Mouse (Mus musculus): ENCODE measurements at regions not wholly inside any gene's neighbourhood (a gene's known extent, or its start where the extent isn't known, plus 50 kb on each side); places are given as distances from the start of the nearest gene placed in this dataset.

- Histone ChIP-seq H3K4me1 (no peaks in the 10 kb centered on the region), H3K4me2 (no peak overlapping the region), H3K4me3 (no peak overlapping the region), H3K27ac (no peak overlapping the region), H3K9ac (no peak overlapping the region), H3K36me3 (no peaks in the 10 kb centered on the region), H3K9me3 (no peaks in the 10 kb centered on the region), H3K27me3 (no peaks in the 10 kb centered on the region)
- 62% methylated on average over 2 of the region's 3 CpGs for WGBS
- no peak for ATAC-seq (ENCODE audit: insufficient number of reproducible peaks, low FRiP score, low TSS enrichment, low read depth)
These were observed 106.4 kb upstream of the 4933402D24Rik start for GRCm38 (mm10) chr1:63875297-63875962.

DNA sequence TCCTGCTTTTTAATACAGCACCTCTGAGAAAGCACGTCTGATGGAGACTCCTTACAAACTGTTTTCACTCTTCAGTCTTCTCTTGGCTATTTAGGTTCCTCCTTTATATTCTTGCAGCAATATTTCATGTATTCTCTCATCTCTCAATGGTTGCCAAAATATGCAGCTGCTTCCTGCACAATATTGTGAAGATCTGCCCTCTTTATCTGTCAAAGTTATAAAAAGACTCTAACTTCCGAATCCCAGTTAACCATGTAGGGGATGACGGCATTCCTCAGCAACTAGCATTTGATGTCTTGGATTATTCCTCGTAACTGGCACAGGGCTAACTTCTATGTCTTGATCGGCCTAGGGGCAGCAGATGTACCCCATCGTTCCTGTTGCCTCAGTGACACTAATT is 102.8 kb upstream of the 4933402D24Rik start:
- Histone ChIP-seq H3K4me2 (no peak overlapping the region), H3K27me3 (no peaks in the 10 kb centered on the region), H3K27ac (no peak overlapping the region), H3K4me1 (no peaks in the 10 kb centered on the region), H3K4me3 (no peak overlapping the region), H3K9ac (no peak overlapping the region), H3K9me3 (no peaks in the 10 kb centered on the region), H3K36me3 (no peaks in the 10 kb centered on the region)
- WGBS = 71% methylated on average over 6 of the region's 6 CpGs
- ATAC-seq (ENCODE audit: insufficient number of reproducible peaks, low FRiP score, low TSS enrichment, low read depth) = no peak

DNA sequence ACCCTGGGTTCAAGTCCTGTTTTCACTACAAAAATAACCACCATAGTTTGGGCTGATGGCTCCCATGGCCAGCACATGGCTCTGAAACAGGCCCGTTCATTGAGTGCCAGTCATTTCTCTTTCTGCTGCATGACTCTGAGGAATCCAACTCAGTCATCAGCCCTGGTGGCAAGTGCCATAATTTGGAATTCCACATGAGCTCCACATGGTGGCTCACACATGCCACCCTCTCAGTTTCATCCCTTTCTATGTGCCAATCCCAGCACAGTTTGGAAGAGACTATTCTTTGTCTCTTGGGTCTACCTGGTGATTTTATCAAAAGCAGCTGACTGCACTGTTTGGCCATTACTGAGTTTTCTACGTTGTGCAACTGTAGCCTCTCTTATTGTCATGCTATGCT is 100.3 kb upstream of the 4933402D24Rik start:
- H3K9ac ChIP-seq = no peak overlapping the region
- H3K36me3 ChIP-seq = no peaks in the 10 kb centered on the region
- H3K27ac ChIP-seq = no peak overlapping the region
- no peak for ATAC-seq (ENCODE audit: insufficient number of reproducible peaks, low FRiP score, low TSS enrichment, low read depth)
- H3K4me1 ChIP-seq = no peaks in the 10 kb centered on the region
- WGBS = 78% methylated on average over 2 of the region's 2 CpGs
- no peaks in the 10 kb centered on the region for H3K9me3 ChIP-seq
- H3K27me3 ChIP-seq = no peaks in the 10 kb centered on the region
- no peak overlapping the region for H3K4me3 ChIP-seq
- no peak overlapping the region for H3K4me2 ChIP-seq

GRCm38 (mm10) chr1:63857933-63858649 is 89.0 kb upstream of the 4933402D24Rik start:
- H3K27me3 ChIP-seq = no peaks in the 10 kb centered on the region
- no peaks in the 10 kb centered on the region for H3K9me3 ChIP-seq
- no peak overlapping the region for H3K27ac ChIP-seq
- no peaks in the 10 kb centered on the region for H3K4me1 ChIP-seq
- no peak overlapping the region for H3K9ac ChIP-seq
- no peak overlapping the region for H3K4me2 ChIP-seq
- no peak for ATAC-seq (ENCODE audit: insufficient number of reproducible peaks, low FRiP score, low TSS enrichment, low read depth)
- 37% methylated on average over 6 of the region's 6 CpGs for WGBS
- no peaks in the 10 kb centered on the region for H3K36me3 ChIP-seq
- no peak overlapping the region for H3K4me3 ChIP-seq

DNA sequence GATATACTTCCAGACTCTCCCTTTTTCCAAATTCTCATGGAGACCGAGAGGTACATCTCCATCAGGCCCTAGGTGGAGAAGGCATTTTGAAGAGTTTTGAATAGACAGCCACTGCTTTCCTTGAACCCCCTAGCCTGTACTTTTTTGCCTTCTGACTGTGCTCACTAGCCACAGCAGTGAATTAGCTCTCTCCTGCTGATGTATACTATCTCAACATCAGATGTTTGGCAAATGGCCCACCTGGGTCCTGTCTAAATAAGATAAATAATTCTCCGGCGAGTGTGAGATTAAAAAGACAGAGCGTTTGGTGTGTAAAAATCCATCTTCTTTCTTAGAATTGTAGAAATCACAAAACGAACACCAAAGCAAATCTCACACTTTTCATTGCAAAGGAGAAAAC is 88.4 kb upstream of the 4933402D24Rik start:
- Histone ChIP-seq H3K9ac (no peak overlapping the region), H3K27ac (no peak overlapping the region), H3K4me2 (no peak overlapping the region), H3K4me3 (no peak overlapping the region), H3K36me3 (no peaks in the 10 kb centered on the region), H3K4me1 (no peaks in the 10 kb centered on the region), H3K27me3 (no peaks in the 10 kb centered on the region), H3K9me3 (no peaks in the 10 kb centered on the region)
- WGBS = 81% methylated on average over 5 of the region's 5 CpGs
- no peak for ATAC-seq (ENCODE audit: insufficient number of reproducible peaks, low FRiP score, low TSS enrichment, low read depth)

- Histone ChIP-seq H3K9ac (no peak overlapping the region), H3K4me1 (no peaks in the 10 kb centered on the region), H3K36me3 (no peaks in the 10 kb centered on the region), H3K4me3 (no peak overlapping the region), H3K9me3 (no peaks in the 10 kb centered on the region), H3K27ac (no peak overlapping the region), H3K4me2 (no peak overlapping the region), H3K27me3 (no peaks in the 10 kb centered on the region)
- ATAC-seq (ENCODE audit: insufficient number of reproducible peaks, low FRiP score, low TSS enrichment, low read depth) = no peak
- 71% methylated on average over 2 of the region's 2 CpGs for whole genome bisulfite sequencing
These were observed 87.3 kb upstream of the 4933402D24Rik start for GRCm38 (mm10) chr1:63856366-63856765.

GRCm38 (mm10) chr1:63854794-63855193 is 85.7 kb upstream of the 4933402D24Rik start:
- H3K9me3 ChIP-seq = no peaks in the 10 kb centered on the region
- H3K4me1 ChIP-seq = no peaks in the 10 kb centered on the region
- WGBS = 72% methylated on average over 3 of the region's 3 CpGs
- no peaks in the 10 kb centered on the region for H3K27me3 ChIP-seq
- H3K4me2 ChIP-seq = no peak overlapping the region
- H3K4me3 ChIP-seq = no peak overlapping the region
- no peak overlapping the region for H3K9ac ChIP-seq
- no peak for ATAC-seq (ENCODE audit: insufficient number of reproducible peaks, low FRiP score, low TSS enrichment, low read depth)
- H3K36me3 ChIP-seq = no peaks in the 10 kb centered on the region
- no peak overlapping the region for H3K27ac ChIP-seq

- H3K4me1 ChIP-seq = no peaks in the 10 kb centered on the region
- H3K4me2 ChIP-seq = no peak overlapping the region
- no peak overlapping the region for H3K4me3 ChIP-seq
- WGBS = 83% methylated on average over 4 of the region's 4 CpGs
- no peaks in the 10 kb centered on the region for H3K36me3 ChIP-seq
- no peak overlapping the region for H3K9ac ChIP-seq
- ATAC-seq (ENCODE audit: insufficient number of reproducible peaks, low FRiP score, low TSS enrichment, low read depth) = no peak
- no peaks in the 10 kb centered on the region for H3K27me3 ChIP-seq
- no peaks in the 10 kb centered on the region for H3K9me3 ChIP-seq
- no peak overlapping the region for H3K27ac ChIP-seq
These were observed 82.5 kb upstream of the 4933402D24Rik start for GRCm38 (mm10) chr1:63851476-63852094.

DNA sequence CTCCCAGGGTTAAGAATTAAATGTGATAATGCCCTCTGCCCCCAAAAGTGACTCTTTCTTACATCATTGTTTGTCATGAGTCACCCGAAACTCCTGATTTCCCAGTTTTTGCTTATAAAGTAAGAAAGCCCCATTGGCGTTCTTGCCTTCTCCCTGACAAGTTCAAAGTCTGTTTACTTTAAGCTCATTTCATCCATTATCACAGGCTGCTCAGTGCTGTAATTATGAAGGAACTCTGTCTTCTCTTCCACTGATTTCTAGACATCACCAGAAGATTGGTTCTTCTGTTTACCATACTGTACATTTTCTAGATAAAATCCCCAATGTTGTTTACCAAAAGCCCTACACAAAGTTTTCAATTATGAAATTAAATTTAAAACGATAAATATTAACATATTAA is 81.2 kb upstream of the 4933402D24Rik start:
- Histone ChIP-seq H3K4me2 (no peak overlapping the region), H3K36me3 (no peaks in the 10 kb centered on the region), H3K27ac (no peak overlapping the region), H3K4me1 (no peaks in the 10 kb centered on the region), H3K9ac (no peak overlapping the region), H3K9me3 (no peaks in the 10 kb centered on the region), H3K27me3 (no peaks in the 10 kb centered on the region), H3K4me3 (no peak overlapping the region)
- ATAC-seq (ENCODE audit: insufficient number of reproducible peaks, low FRiP score, low TSS enrichment, low read depth) = no peak
- 85% methylated on average over 3 of the region's 3 CpGs for WGBS

DNA sequence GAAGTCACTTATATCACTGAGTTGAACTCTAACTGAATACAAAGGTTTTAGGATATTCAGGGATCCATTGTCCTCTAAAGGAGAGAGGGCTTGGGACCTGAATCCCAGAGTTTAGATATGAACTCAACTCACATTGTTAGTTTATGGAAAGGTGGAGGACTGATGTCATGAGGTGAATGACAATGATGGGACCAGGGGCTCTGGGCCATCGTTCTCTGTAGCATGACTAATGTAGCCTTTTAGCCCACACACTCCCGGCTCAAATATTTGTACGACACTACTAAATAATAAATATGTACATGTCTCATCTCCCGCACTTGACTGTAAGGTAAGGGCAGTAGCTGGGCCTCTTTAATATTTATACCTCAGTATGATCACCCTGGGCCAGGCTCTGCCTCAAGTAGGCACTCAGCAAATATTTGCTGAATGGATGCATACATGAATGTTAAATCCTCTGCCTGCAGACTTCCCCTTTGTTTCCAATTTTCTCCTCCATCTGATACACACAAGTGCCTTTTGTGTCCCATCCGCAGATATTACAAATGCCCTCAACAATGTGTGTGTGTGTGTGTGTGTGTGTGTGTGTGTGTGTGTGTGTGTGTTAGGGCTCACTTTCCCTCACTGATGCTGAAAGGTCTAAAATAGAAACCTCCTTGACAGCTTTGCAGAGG is 59.2 kb upstream of the 4933402D24Rik start:
- H3K4me1 ChIP-seq = no peaks in the 10 kb centered on the region
- no peak overlapping the region for H3K9ac ChIP-seq
- ATAC-seq (ENCODE audit: insufficient number of reproducible peaks, low FRiP score, low TSS enrichment, low read depth) = no peak
- no peaks in the 10 kb centered on the region for H3K36me3 ChIP-seq
- H3K4me3 ChIP-seq = no peak overlapping the region
- no peaks in the 10 kb centered on the region for H3K27me3 ChIP-seq
- no peak overlapping the region for H3K27ac ChIP-seq
- no peak overlapping the region for H3K4me2 ChIP-seq
- no peaks in the 10 kb centered on the region for H3K9me3 ChIP-seq
- 95% methylated on average over 5 of the region's 5 CpGs for WGBS

GRCm38 (mm10) chr1:63820614-63821270 is 51.7 kb upstream of the 4933402D24Rik start:
- H3K27ac ChIP-seq = no peak overlapping the region
- no peak for ATAC-seq (ENCODE audit: insufficient number of reproducible peaks, low FRiP score, low TSS enrichment, low read depth)
- H3K4me1 ChIP-seq = 0 out of 2 replicates have a peak, but pooled peaks cover 3% of the 10 kb centered on the region
- no peaks in the 10 kb centered on the region for H3K27me3 ChIP-seq
- no peak overlapping the region for H3K9ac ChIP-seq
- no peak overlapping the region for H3K4me3 ChIP-seq
- no peak overlapping the region for H3K4me2 ChIP-seq
- WGBS = 55% methylated on average over 4 of the region's 4 CpGs
- H3K36me3 ChIP-seq = no peaks in the 10 kb centered on the region
- H3K9me3 ChIP-seq = no peaks in the 10 kb centered on the region
